Mouse (Mus musculus) embryonic fibroblast, embryonic 13.5 days (primary cell): ENCODE data around the gene Paics.

Experiments used
- CTCF ChIP-seq: IDR thresholded peaks from 2 replicates; pipeline ENCODE4 v1.5.1; 2011; ENCODE audit warnings: mild to moderate bottlenecking, control low read depth, low read length, moderate library complexity, borderline replicate concordance; ENCODE audit not compliant: insufficient read depth
- POLR2A ChIP-seq: IDR thresholded peaks from 2 replicates; pipeline ENCODE4 v1.6.1; 2011; ENCODE audit warnings: low read depth, mild to moderate bottlenecking, control low read depth, low read length, moderate library complexity

DNA sequence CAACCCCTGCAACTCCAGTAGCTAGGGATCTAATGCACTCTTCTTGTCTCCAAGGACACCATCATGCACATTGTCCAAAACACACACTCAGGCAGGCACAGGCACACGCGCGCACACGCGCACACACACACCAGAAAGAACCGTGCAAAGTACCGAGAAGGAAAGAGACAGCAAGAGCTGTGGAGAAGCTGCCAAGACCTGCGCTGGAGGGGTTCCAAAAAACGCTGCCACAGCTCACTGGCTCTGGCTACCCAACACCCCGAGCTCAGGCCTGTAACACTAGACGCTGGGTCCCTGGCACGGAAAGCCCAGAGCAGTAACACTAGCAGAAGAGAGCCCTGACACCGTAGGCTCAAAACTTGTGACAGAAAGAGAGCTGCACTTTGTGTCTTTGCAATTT lies 27.7 kb upstream of the Paics start:
- TF ChIP-seq CTCF (no peak), POLR2A (no peak)
